In genomic region chr7:123323388-123323787, GRCm38 (mm10) we compare ENCODE assay signal across 18 mouse cellular contexts. TPM values are rescaled to one million over a fixed set of nuclear protein-coding genes. Genes with fewer than 3 reads are reported as not detected.
DNase-seq lines count a peak whose midpoint lies in the region; ATAC-seq and TF ChIP-seq lines count a peak whose summit lies in the region.
"Had no signal": no experiment of that assay in that cellular context is flagged by ENCODE, and none has a peak within 500 bp of the region (broad histone marks: within the 10 kb centered on the region; RNA-seq: fewer than 3 reads in every experiment).

No protein-coding gene starts in this region.

- no peaks in the 10 kb centered on the region for H3K9me3 ChIP-seq in heart, embryonic 16.5 days (replicated peaks; ENCODE audit: control insufficient read depth, low read length)
- H3K9me3 ChIP-seq in lung, postnatal 0 days (ENCODE audit: low read length): no peaks in the 10 kb centered on the region
- H3K9me3 ChIP-seq in neural tube, embryonic 15.5 days (replicated peaks): no peaks in the 10 kb centered on the region
- H3K9me3 ChIP-seq: embryonic facial prominence, embryonic 12.5 days; hindbrain, embryonic 10.5 days; lung, embryonic 15.5 days; midbrain, embryonic 13.5 days had no signal

- no peak overlapping the region for H3K4me3 ChIP-seq in heart, embryonic 16.5 days (ENCODE audit: low read length)
- H3K4me3 ChIP-seq in lung, postnatal 0 days (ENCODE audit: low read depth, low read length): no peak overlapping the region
- H3K4me3 ChIP-seq in neural tube, embryonic 15.5 days (replicated peaks): no peak overlapping the region
- H3K4me3 ChIP-seq: embryonic facial prominence, embryonic 12.5 days; hindbrain, embryonic 10.5 days; left cerebral cortex, adult 2 months; lung, embryonic 15.5 days; midbrain, embryonic 13.5 days had no signal

- no peak overlapping the region for H3K4me2 ChIP-seq in heart, embryonic 16.5 days (ENCODE audit: low read depth, low read length)
- H3K4me2 ChIP-seq in lung, postnatal 0 days (replicated peaks; ENCODE audit: low read depth, low read length): no peak overlapping the region
- no peak overlapping the region for H3K4me2 ChIP-seq in neural tube, embryonic 15.5 days
- H3K4me2 ChIP-seq: embryonic facial prominence, embryonic 12.5 days; lung, embryonic 15.5 days; midbrain, embryonic 13.5 days had no signal

- H3K9ac ChIP-seq in heart, embryonic 16.5 days (ENCODE audit: low read length): no peak overlapping the region
- no peak overlapping the region for H3K9ac ChIP-seq in lung, postnatal 0 days (replicated peaks; ENCODE audit: low read depth)
- no peak overlapping the region for H3K9ac ChIP-seq in neural tube, embryonic 15.5 days (replicated peaks)
- H3K9ac ChIP-seq: embryonic facial prominence, embryonic 12.5 days; lung, embryonic 15.5 days; midbrain, embryonic 13.5 days had no signal

- peak; percentile 27 for DNase-seq in gastrocnemius, postnatal 14 days
- DNase-seq in gastrocnemius, adult 18-20 months (ENCODE audit: low spot score): no peak
- peak; percentile 63 for DNase-seq in adipocyte (ENCODE audit: low spot score)
- DNase-seq in lung, postnatal 0 days (ENCODE audit: low spot score): peak; percentile 67
- DNase-seq: adrenal gland, adult 2 months; cerebellum, adult 11-12 months; kidney, adult 9 months; right cerebral cortex, postnatal 25 days; thymus, postnatal 4 days had no signal

- ATAC-seq in heart, embryonic 16.5 days (replicated peaks; ENCODE audit: extremely low read depth, insufficient read depth, low FRiP score): peak; percentile 54
- peak; percentile 63 for ATAC-seq in lung, postnatal 0 days
- ATAC-seq in activated CD4-positive, CD25-positive, alpha-beta regulatory T cell, adult 4 months: no peak
- no peak for ATAC-seq in neural tube, embryonic 15.5 days (ENCODE audit: low FRiP score)
- ATAC-seq in inflammation-experienced regulatory T-cells, adult 6 months: no peak
- ATAC-seq: midbrain, embryonic 13.5 days had no signal

- no peak for TF ChIP-seq CTCF in lung, postnatal 0 days (IDR thresholded peaks at IDR 0.05)

- WGBS in heart, embryonic 16.5 days: 44% methylated on average over 2 of the region's 2 CpGs
- 63% methylated on average over 2 of the region's 2 CpGs for WGBS in lung, postnatal 0 days
- 86% methylated on average over 2 of the region's 2 CpGs for WGBS in neural tube, embryonic 15.5 days

- peaks cover 33% of the 10 kb centered on the region for H3K36me3 ChIP-seq in heart, embryonic 16.5 days (ENCODE audit: control insufficient read depth, insufficient read depth)
- peaks cover 20% of the 10 kb centered on the region; the same call in 1 of the 2 replicates for H3K36me3 ChIP-seq in lung, postnatal 0 days (ENCODE audit: insufficient read depth, low read length)
- peaks cover 50% of the 10 kb centered on the region for H3K36me3 ChIP-seq in neural tube, embryonic 15.5 days

- intact Hi-C loops in gastrocnemius, postnatal 14 days (cut with DNase I; ENCODE audit: low total_unique reads): no loop called here

- peak overlapping the region; percentile 43; the same call in 1 of the 2 replicates for H3K27ac ChIP-seq in heart, embryonic 16.5 days (ENCODE audit: low read length)
- peak overlapping the region; percentile 57; the same call in 1 of the 2 replicates for H3K27ac ChIP-seq in lung, postnatal 0 days (ENCODE audit: low read length)
- no peak overlapping the region for H3K27ac ChIP-seq in neural tube, embryonic 15.5 days (replicated peaks)
- H3K27ac ChIP-seq: embryonic facial prominence, embryonic 12.5 days; hindbrain, embryonic 10.5 days; left cerebral cortex, adult 2 months; lung, embryonic 15.5 days; midbrain, embryonic 13.5 days had no signal

- peaks cover 26% of the 10 kb centered on the region for H3K4me1 ChIP-seq in heart, embryonic 16.5 days (ENCODE audit: control insufficient read depth, insufficient read depth, low read length)
- no peaks in the 10 kb centered on the region for H3K4me1 ChIP-seq in lung, postnatal 0 days (ENCODE audit: insufficient read depth, low read depth, low read length)
- no peaks in the 10 kb centered on the region for H3K4me1 ChIP-seq in neural tube, embryonic 15.5 days
- H3K4me1 ChIP-seq: hindbrain, embryonic 10.5 days; midbrain, embryonic 13.5 days had no signal

- peak; percentile 21; the same call in 1 of the 2 replicates for TF ChIP-seq EP300 in lung, postnatal 0 days (IDR thresholded peaks at IDR 0.05)

- H3K27me3 ChIP-seq in heart, embryonic 16.5 days (ENCODE audit: control insufficient read depth, insufficient read depth, low read length): no peaks in the 10 kb centered on the region
- no peaks in the 10 kb centered on the region for H3K27me3 ChIP-seq in lung, postnatal 0 days (replicated peaks; ENCODE audit: insufficient read depth, low read length)
- no peaks in the 10 kb centered on the region for H3K27me3 ChIP-seq in neural tube, embryonic 15.5 days (replicated peaks)
- H3K27me3 ChIP-seq: embryonic facial prominence, embryonic 12.5 days; lung, embryonic 15.5 days; midbrain, embryonic 13.5 days had no signal

RNA-seq across cellular contexts. Expression of gene Lcmt1, which starts 46.2 kb away (rescaled TPM):
- 10 to 100 TPM; 24.2 to 25.3 TPM for total RNA-seq in gastrocnemius, postnatal 14 days (2021)
- total RNA-seq in gastrocnemius, adult 18-20 months (2021): 10 to 100 TPM; 26.2 to 29.5 TPM
- 38.5 and 39.8 TPM in 2 replicates for polyA plus RNA-seq in heart, embryonic 16.5 days (2015; fragmentation: Nextera tagmentation; extraction: Ambion mirVana)
- polyA plus RNA-seq in lung, postnatal 0 days (2015; fragmentation: Nextera tagmentation; extraction: Ambion mirVana): 24.4 and 26.0 TPM in 2 replicates
- polyA plus RNA-seq in activated CD4-positive, CD25-positive, alpha-beta regulatory T cell, adult 4 months (2017; shearing (Covaris generic)): 10 to 100 TPM; 31.9 to 37.4 TPM
- 94.8 and 104 TPM in 2 replicates for polyA plus RNA-seq in neural tube, embryonic 15.5 days (2015; fragmentation: Nextera tagmentation; extraction: Ambion mirVana)
- 10 to 100 TPM; 28.0 to 33.4 (median 30.3) TPM for polyA plus RNA-seq in inflammation-experienced regulatory T-cells, adult 6 months (2017; shearing (Covaris generic))

RNA-seq across cellular contexts. Expression of gene Arhgap17, which starts 46.3 kb away (rescaled TPM):
- total RNA-seq in gastrocnemius, postnatal 14 days (2021): 10 to 100 TPM; 16.4 to 19.0 TPM
- total RNA-seq in gastrocnemius, adult 18-20 months (2021): 10 to 100 TPM; 15.1 to 15.3 TPM
- 14.3 and 15.1 TPM in 2 replicates for polyA plus RNA-seq in heart, embryonic 16.5 days (2015; fragmentation: Nextera tagmentation; extraction: Ambion mirVana)
- 13.4 and 14.5 TPM in 2 replicates for polyA plus RNA-seq in lung, postnatal 0 days (2015; fragmentation: Nextera tagmentation; extraction: Ambion mirVana)
- polyA plus RNA-seq in activated CD4-positive, CD25-positive, alpha-beta regulatory T cell, adult 4 months (2017; shearing (Covaris generic)): 10 to 100 TPM; 17.8 to 24.4 TPM
- 8.7 and 12.8 TPM in 2 replicates for polyA plus RNA-seq in neural tube, embryonic 15.5 days (2015; fragmentation: Nextera tagmentation; extraction: Ambion mirVana)
- 10 to 100 TPM; 19.5 to 23.4 (median 22.6) TPM for polyA plus RNA-seq in inflammation-experienced regulatory T-cells, adult 6 months (2017; shearing (Covaris generic))

Comparison
In these comparisons a context has a peak if more than half of its experiments do, and no peak if none do; other contexts are left out.
1. ATAC-seq: peak in heart, embryonic 16.5 days (single experiment) and lung, postnatal 0 days (single experiment); none in activated CD4-positive, CD25-positive, alpha-beta regulatory T cell, adult 4 months (single experiment), neural tube, embryonic 15.5 days (single experiment) and inflammation-experienced regulatory T-cells, adult 6 months (single experiment).